Mouse (Mus musculus) lung, embryonic 16.5 days (tissue): ENCODE measurements around the gene Fgfbp1. TPM values are rescaled to one million over a fixed set of nuclear protein-coding genes. Genes with fewer than 3 reads are reported as not detected.
A peak's percentile ranks its signal among the peaks of the same experiment; 100 is the strongest.

Experiments
- ATAC-seq: fragments of 200-750 bp; cut with Nextera tagmentation; 2 replicates; pipeline ENCODE4 v1.8.0; 2017; ENCODE audit warnings: low read depth, mild to moderate bottlenecking, moderate library complexity
- H3K27ac ChIP-seq: fragments of 300-500 bp; sonication (generic); 2 replicates; pipeline ENCODE4 v1.5.1; 2014; ENCODE audit warnings: mild to moderate bottlenecking, control low read depth, low read length
- H3K27me3 ChIP-seq: fragments of 300-500 bp; sonication (generic); 2 replicates; pipeline ENCODE4 v1.6.1; 2014; ENCODE audit warnings: low read depth, low read length, mixed read lengths; ENCODE audit not compliant: control insufficient read depth, insufficient read depth
- H3K36me3 ChIP-seq: fragments of 300-500 bp; sonication (generic); 2 replicates; pipeline ENCODE4 v1.6.1; 2014; ENCODE audit warnings: low read length; ENCODE audit not compliant: control insufficient read depth, insufficient read depth
- H3K4me1 ChIP-seq: fragments of 300-500 bp; sonication (generic); replicated peaks from 2 replicates; pipeline ENCODE4 v1.6.1; 2014; ENCODE audit warnings: low read length, mixed read lengths; ENCODE audit not compliant: control insufficient read depth, insufficient read depth
- H3K4me2 ChIP-seq: fragments of 300-500 bp; sonication (generic); 2 replicates; pipeline ENCODE4 v1.6.1; 2014; ENCODE audit warnings: low read depth, low read length, control low read depth
- H3K4me3 ChIP-seq: fragments of 300-500 bp; sonication (generic); 2 replicates; pipeline ENCODE4 v1.5.1; 2014; ENCODE audit warnings: mild to moderate bottlenecking, low read length, control low read depth
- H3K9ac ChIP-seq: fragments of 300-500 bp; sonication (generic); 2 replicates; pipeline ENCODE4 v1.6.1; 2014; ENCODE audit warnings: low read length, control low read depth
- H3K9me3 ChIP-seq: fragments of 300-500 bp; sonication (generic); 2 replicates; pipeline ENCODE4 v1.6.1; 2016; ENCODE audit warnings: low read length; ENCODE audit not compliant: control insufficient read depth
- WGBS: fragments of 180-500 bp; shearing (Covaris S2); extraction: QIAGEN DNeasy Blood & Tissue Kit; methylation state at CpG from one replicate; pipeline ENCODE4 v1.1.7; 2014; 5-methylcytosine and 5-hydroxymethylcytosine counted together
- polyA plus RNA-seq: library from polyadenylated mRNA; unstranded; fragments of >200 nt; fragmentation: Nextera tagmentation; extraction: Ambion mirVana; gene quantifications from 2 replicates; pipeline ENCODE4 v1.2.1, GENCODE M21; 2015

Fgfbp1 gene
- 27.6 and 36.1 TPM in 2 replicates for polyA plus RNA-seq

DNA sequence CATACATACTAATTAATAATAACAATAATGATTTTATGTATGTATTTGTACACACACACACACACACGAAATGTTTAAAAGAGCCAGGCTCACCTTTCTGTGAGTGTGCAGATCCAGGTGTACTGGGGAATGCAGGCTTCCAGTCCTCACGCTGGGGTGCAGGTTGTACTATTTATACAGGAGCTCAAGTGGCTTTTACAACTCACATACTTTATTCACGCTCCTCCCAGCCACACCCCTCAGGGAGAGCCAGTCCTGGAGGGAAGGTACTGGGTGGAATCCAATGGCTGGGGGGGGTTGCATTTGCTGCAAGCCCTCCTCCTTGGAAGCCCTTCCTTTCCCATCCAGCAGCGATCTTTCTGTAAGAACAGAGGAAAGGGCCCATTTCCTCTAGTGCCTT, at the start of gene Fgfbp1:
Fgfbp1 (minus strand) TSS at position 160 of the 400 bp plus-strand sequence.
- peak within 1 kb of the TSS; percentile 81 for H3K27ac ChIP-seq
- 26% methylated on average over 4 of the region's 4 CpGs for WGBS
- peaks cover 9% of the 10 kb centered on the region for H3K4me1 ChIP-seq
- no peaks in the 10 kb centered on the region for H3K9me3 ChIP-seq
- no peak within 1 kb of the TSS for H3K9ac ChIP-seq
- peak; percentile 97 for ATAC-seq
- no peaks in the 10 kb centered on the region for H3K36me3 ChIP-seq
- H3K4me2 ChIP-seq, result peak within 1 kb of the TSS; percentile 21
- H3K4me3 ChIP-seq, result peak within 1 kb of the TSS; percentile 31
- H3K27me3 ChIP-seq, result no peaks in the 10 kb centered on the region

GRCm38 (mm10) chr5:43998295-43998989, 16.9 kb upstream of the Fgfbp1 start:
- H3K36me3 ChIP-seq, result peaks cover 2% of the 10 kb centered on the region; the same call in 1 of the 2 replicates
- no peaks in the 10 kb centered on the region for H3K27me3 ChIP-seq
- no peaks in the 10 kb centered on the region for H3K9me3 ChIP-seq
- no peak for ATAC-seq
- H3K27ac ChIP-seq, result no peak overlapping the region
- no peak overlapping the region for H3K9ac ChIP-seq
- H3K4me1 ChIP-seq, result no peaks in the 10 kb centered on the region
- 89% methylated on average over 9 of the region's 9 CpGs for WGBS
- H3K4me2 ChIP-seq, result no peak overlapping the region
- H3K4me3 ChIP-seq, result no peak overlapping the region

- ATAC-seq, result no peak
- Histone ChIP-seq H3K27ac (no peak overlapping the region), H3K27me3 (no peaks in the 10 kb centered on the region), H3K9ac (no peak overlapping the region), H3K4me2 (no peak overlapping the region), H3K36me3 (peaks cover 2% of the 10 kb centered on the region; the same call in 1 of the 2 replicates), H3K4me1 (no peaks in the 10 kb centered on the region), H3K4me3 (no peak overlapping the region), H3K9me3 (no peaks in the 10 kb centered on the region)
- 87% methylated on average over 8 of the region's 8 CpGs for WGBS
These were observed 16.0 kb upstream of the Fgfbp1 start for GRCm38 (mm10) chr5:43997626-43998025.

DNA sequence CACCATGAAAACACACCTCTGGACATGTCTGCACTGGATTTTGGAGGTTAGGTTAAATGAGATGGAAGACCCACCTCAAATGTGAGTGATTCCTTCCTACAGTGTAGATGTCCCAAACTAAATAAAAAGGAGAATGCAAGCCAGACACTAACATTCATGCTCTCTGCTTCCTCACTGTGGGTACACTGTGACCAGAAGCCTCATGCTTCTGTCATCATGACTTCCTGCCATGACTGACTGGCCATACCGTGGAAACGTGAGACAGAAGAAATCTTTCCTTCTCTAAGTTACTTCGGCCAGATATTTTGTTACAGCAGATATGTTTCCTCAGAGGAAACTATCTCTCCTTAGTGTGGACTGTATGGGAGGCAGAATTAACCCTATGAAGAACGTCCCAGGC, 14.6 kb upstream of the Fgfbp1 start:
- Histone ChIP-seq H3K4me3 (no peak overlapping the region), H3K4me1 (no peaks in the 10 kb centered on the region), H3K9me3 (no peaks in the 10 kb centered on the region), H3K36me3 (no peaks in the 10 kb centered on the region), H3K27ac (no peak overlapping the region), H3K4me2 (no peak overlapping the region), H3K27me3 (no peaks in the 10 kb centered on the region), H3K9ac (no peak overlapping the region)
- WGBS, result 63% methylated on average over 4 of the region's 4 CpGs
- ATAC-seq, result no peak

- WGBS, result 91% methylated on average over 2 of the region's 2 CpGs
- Histone ChIP-seq H3K9ac (no peak overlapping the region), H3K27me3 (no peaks in the 10 kb centered on the region), H3K36me3 (no peaks in the 10 kb centered on the region), H3K4me1 (no peaks in the 10 kb centered on the region), H3K4me3 (no peak overlapping the region), H3K9me3 (no peaks in the 10 kb centered on the region), H3K4me2 (no peak overlapping the region), H3K27ac (no peak overlapping the region)
- no peak for ATAC-seq
These were observed 13.4 kb upstream of the Fgfbp1 start for GRCm38 (mm10) chr5:43994981-43995380.

DNA sequence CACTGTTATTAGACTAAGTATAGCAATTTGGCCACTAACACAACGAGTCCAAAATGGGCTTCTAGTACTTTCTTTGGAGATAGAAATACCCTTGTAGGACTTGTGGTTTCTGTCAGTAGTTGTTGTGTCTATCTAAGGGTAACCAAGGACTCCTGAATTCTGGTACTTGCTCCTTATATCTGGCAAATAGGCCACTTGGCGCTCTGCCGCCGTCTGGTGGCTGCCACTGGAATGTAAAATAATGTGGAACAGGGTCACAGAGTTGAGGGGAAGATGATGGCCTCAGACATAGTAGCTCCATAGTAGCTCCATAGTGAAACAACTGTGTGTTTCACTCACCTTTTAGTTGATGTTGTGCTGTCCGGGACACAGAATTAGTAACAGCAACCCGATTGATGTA, 8.7 kb upstream of the Fgfbp1 start:
- Histone ChIP-seq H3K36me3 (no peaks in the 10 kb centered on the region), H3K9ac (no peak overlapping the region), H3K4me3 (no peak overlapping the region), H3K9me3 (no peaks in the 10 kb centered on the region), H3K27ac (no peak overlapping the region), H3K4me1 (no peaks in the 10 kb centered on the region), H3K27me3 (no peaks in the 10 kb centered on the region), H3K4me2 (no peak overlapping the region)
- WGBS, result 49% methylated on average over 6 of the region's 6 CpGs
- 0 out of 2 replicates have a peak, but pooled peaks have one; percentile 31 for ATAC-seq

DNA sequence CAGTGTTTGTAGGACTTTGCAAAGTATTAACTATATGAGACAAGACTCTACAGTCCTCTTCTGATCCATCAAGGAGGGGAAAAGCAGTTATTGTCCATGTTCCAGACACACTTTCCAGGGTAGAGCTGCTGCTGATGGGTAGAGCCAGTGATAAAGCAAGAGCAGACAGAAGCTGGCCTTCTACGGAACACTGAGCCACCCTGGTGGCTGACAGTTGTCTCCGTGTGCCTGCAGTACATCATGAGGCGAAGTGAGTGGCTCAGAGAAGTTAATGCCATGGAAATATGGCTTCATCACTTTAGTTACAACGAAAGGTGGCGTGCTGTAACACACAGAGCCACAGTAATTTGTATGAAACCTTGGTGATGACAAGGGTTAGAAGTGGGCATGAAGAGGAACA, 7.4 kb upstream of the Fgfbp1 start:
- Histone ChIP-seq H3K36me3 (no peaks in the 10 kb centered on the region), H3K4me3 (no peak overlapping the region), H3K4me1 (no peaks in the 10 kb centered on the region), H3K4me2 (no peak overlapping the region), H3K9ac (no peak overlapping the region), H3K27ac (no peak overlapping the region), H3K9me3 (no peaks in the 10 kb centered on the region), H3K27me3 (no peaks in the 10 kb centered on the region)
- WGBS, result 74% methylated on average over 5 of the region's 5 CpGs
- no peak for ATAC-seq

DNA sequence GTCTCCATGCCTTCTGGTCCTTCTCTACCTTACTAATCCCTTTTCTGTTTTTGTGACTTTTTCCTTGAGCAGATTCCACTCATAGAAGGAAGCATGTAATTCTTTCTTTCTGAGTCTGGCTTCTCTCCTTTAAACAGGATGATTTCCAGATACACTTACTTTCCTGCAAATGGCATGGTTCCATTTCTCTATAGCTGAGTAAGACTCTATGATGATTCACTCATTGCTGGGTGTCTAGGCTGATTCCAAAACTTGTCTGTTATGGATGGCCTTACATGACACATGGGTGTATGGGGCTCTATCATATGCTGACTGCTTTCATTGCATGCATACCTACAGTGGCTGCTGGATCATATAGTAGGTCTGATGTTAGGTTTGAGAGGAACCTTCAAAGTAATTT, 4.6 kb upstream of the Fgfbp1 start:
- H3K4me2 ChIP-seq, result no peak overlapping the region
- no peak for ATAC-seq
- no peak overlapping the region for H3K4me3 ChIP-seq

GRCm38 (mm10) chr5:43982896-43983295, 1.3 kb upstream of the Fgfbp1 start:
- ATAC-seq, result no peak
- H3K9me3 ChIP-seq, result no peaks in the 10 kb centered on the region
- no peak overlapping the region for H3K9ac ChIP-seq
- no peaks in the 10 kb centered on the region for H3K36me3 ChIP-seq
- H3K4me1 ChIP-seq, result peaks cover 7% of the 10 kb centered on the region
- H3K27me3 ChIP-seq, result no peaks in the 10 kb centered on the region
- H3K4me2 ChIP-seq, result no peak overlapping the region
- WGBS, result 37% methylated on average over 1 of the region's 1 CpGs
- H3K27ac ChIP-seq, result no peak overlapping the region
- no peak overlapping the region for H3K4me3 ChIP-seq

More for the DNA sequence above, 4.6 kb upstream of the Fgfbp1 start:
- Histone ChIP-seq H3K9me3 (no peaks in the 10 kb centered on the region), H3K9ac (no peak overlapping the region), H3K4me1 (peaks cover 7% of the 10 kb centered on the region), H3K27ac (no peak overlapping the region), H3K27me3 (no peaks in the 10 kb centered on the region), H3K36me3 (no peaks in the 10 kb centered on the region)
